Mouse (Mus musculus) bone marrow macrophage, adult 2 months (primary cell): ENCODE data around the gene Asf1b. TPM values are rescaled to one million over a fixed set of nuclear protein-coding genes. Genes with fewer than 3 reads are reported as not detected.

ENCODE experiments used
- H3K27ac ChIP-seq: 2 replicates; pipeline ENCODE4 v1.5.1; 2012; ENCODE audit warnings: low read depth, low read length; ENCODE audit not compliant: insufficient read depth
- H3K4me1 ChIP-seq: 2 replicates; pipeline ENCODE4 v1.6.1; 2012; ENCODE audit warnings: low read length; ENCODE audit not compliant: control insufficient read depth, insufficient read depth
- H3K4me3 ChIP-seq: 2 replicates; pipeline ENCODE4 v1.5.1; 2012; ENCODE audit warnings: mild to moderate bottlenecking, low read length, moderate library complexity; ENCODE audit not compliant: insufficient read depth
- CTCF ChIP-seq: IDR thresholded peaks from 2 replicates; pipeline ENCODE4 v1.5.1; 2012; ENCODE audit warnings: low read depth, mild to moderate bottlenecking, low read length, moderate library complexity
- POLR2A ChIP-seq: IDR thresholded peaks from 2 replicates; pipeline ENCODE4 v1.6.1; 2012; ENCODE audit warnings: mild to moderate bottlenecking, low read depth, low read length, borderline replicate concordance
- polyA plus RNA-seq: library from polyadenylated mRNA; stranded (reverse); fragments of >200 nt; gene quantifications from 2 replicates; pipeline ENCODE4 v1.2.4, GENCODE M21; 2012; ENCODE audit not compliant: missing spikeins, insufficient read depth, insufficient read length

Asf1b gene
- polyA plus RNA-seq, 1 experiment = 42.9 TPM

DNA sequence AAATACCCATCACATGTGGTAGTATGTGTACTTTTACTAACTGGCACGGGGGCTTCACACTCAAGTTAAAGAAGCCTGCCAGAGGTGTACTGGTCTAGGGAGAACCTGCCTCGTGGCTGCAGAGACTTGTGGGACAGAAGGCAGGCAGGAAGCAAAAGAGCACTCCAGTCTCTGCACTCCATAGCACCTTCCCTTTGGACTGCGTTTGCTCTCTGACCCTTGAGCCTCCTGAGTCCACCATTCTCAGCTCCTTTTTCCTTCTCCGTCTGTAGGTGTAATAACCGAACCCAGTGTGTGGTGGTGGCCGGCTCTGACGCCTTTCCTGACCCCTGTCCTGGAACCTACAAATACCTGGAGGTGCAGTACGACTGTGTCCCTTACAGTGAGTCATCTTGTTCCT, 32.6 kb upstream of the Asf1b start:
- Histone ChIP-seq H3K4me1 (no peaks in the 10 kb centered on the region), H3K4me3 (no peak overlapping the region), H3K27ac (no peak overlapping the region)
- TF ChIP-seq CTCF (no peak), POLR2A (no peak)

DNA sequence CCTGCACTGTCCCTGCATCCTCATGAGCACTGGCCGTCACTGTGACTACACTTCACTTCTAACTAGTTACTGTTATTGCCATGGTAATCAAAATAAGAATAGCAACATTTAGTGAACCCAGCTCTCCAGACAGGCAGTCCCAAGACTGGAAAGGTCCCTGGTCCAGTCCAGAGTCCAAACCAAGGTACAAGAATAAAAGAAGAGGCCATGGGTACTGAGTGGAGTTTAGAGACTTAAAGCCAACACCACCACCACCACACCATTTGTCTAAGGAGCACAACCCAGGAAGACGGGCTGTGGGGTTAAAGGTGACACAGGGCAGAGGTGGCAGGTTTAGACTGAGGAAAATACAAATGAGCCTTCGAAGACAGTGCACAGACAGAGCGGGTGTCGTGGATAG, 30.7 kb upstream of the Asf1b start:
- H3K4me1 ChIP-seq = no peaks in the 10 kb centered on the region
- TF ChIP-seq POLR2A (no peak), CTCF (no peak)
- H3K4me3 ChIP-seq = no peak overlapping the region
- no peak overlapping the region for H3K27ac ChIP-seq

DNA sequence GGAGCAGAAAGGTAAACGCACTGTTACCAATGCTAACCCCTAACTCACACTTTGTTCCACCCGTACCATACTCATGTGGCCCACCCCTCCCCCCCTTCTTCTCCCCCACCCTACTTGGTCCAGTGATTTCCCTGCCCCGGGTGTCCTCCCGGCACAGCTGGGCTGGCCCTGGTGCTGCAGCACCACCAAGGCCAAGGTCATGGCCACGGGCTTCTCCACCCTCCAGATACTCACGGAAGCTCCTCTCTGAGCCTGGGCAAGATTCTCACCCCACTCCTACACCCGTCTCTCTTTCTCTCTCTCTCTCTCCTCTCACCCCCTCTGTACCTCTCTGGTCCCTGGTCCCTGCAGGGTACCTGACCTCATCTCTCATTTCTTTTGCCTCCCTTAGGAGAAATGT, 29.0 kb upstream of the Asf1b start:
- no peak overlapping the region for H3K27ac ChIP-seq

DNA sequence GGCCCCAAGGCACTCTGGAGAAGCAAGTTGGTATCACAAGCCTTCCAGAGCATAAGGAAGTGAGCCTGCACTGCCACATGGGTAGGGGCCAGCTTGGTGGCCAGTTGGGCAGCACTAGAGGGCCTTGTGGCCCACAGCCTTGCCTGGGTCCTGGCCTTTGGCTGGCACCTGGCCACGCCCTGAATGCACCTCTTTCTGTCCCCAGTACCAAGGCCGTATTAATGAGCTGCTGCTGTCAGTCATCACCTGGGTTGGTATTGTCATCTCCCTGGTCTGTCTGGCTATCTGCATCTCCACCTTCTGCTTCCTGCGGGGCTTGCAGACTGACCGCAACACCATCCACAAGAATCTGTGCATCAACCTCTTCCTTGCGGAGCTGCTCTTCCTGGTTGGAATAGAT, 21.1 kb upstream of the Asf1b start:
- H3K27ac ChIP-seq = no peak overlapping the region
- TF ChIP-seq CTCF = no peak
- no peak overlapping the region for H3K4me3 ChIP-seq
- H3K4me1 ChIP-seq = no peaks in the 10 kb centered on the region

More for the DNA sequence above, 29.0 kb upstream of the Asf1b start:
- no peak for TF ChIP-seq POLR2A
- TF ChIP-seq CTCF = no peak
- Histone ChIP-seq H3K4me1 (no peaks in the 10 kb centered on the region), H3K4me3 (no peak overlapping the region)

DNA sequence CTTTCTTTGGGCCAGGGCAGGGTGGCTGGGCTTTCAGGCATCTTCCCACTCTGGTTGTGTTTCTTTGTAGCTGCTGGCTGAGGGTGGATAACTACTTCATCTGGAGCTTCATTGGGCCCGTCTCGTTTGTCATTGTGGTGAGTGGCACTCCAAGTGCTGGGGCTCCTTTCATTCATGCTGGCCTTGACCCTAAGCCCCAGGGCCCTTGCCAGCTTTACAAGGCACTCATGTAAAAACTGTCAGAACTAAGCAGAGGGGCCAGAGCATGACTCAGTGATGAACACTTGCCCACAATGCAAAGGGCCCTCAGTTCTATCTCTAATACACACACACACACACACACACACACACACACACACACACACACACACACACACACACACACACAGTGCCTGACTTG, 20.3 kb upstream of the Asf1b start:
- H3K27ac ChIP-seq = no peak overlapping the region
- H3K4me1 ChIP-seq = no peaks in the 10 kb centered on the region
- TF ChIP-seq CTCF (no peak), POLR2A (no peak)
- no peak overlapping the region for H3K4me3 ChIP-seq

DNA sequence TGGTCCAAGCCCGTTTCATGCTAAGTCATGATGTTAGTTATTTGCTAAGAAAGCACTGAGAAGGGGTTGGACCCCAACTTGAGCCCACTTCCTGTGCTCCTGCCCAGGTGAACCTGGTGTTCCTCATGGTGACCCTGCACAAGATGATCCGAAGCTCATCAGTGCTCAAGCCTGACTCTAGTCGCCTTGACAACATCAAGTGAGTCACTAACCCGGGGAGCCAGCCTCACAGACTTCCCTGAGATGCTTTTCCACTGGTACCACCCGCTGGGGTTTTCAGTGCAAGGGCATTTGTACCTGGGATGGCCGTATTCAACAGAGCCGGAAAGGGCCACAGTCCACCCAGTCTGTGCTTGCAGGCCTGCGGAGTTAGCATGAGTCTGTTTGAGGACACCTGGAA, 19.9 kb upstream of the Asf1b start:
- Histone ChIP-seq H3K4me1 (no peaks in the 10 kb centered on the region), H3K27ac (no peak overlapping the region), H3K4me3 (no peak overlapping the region)
- TF ChIP-seq POLR2A = no peak
- no peak for TF ChIP-seq CTCF

DNA sequence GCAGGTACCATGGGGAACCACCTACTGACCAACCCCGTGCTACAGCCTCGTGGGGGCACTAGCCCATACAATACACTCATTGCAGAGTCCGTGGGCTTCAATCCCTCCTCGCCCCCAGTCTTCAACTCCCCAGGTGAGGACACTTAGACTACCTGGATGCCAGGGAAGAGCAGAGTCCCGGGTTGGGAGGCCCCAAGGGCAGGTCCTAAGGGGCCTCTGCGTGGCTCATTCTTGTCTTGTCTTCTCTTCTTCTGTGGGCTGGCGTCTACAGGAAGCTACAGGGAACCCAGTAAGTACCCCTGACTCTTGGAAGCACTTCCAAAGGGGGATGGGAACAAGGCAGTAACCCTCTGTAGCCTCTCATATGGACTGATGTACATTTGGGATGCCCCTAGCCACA, 17.7 kb upstream of the Asf1b start:
- Histone ChIP-seq H3K4me3 (no peak overlapping the region), H3K4me1 (no peaks in the 10 kb centered on the region), H3K27ac (no peak overlapping the region)
- TF ChIP-seq POLR2A = no peak

DNA sequence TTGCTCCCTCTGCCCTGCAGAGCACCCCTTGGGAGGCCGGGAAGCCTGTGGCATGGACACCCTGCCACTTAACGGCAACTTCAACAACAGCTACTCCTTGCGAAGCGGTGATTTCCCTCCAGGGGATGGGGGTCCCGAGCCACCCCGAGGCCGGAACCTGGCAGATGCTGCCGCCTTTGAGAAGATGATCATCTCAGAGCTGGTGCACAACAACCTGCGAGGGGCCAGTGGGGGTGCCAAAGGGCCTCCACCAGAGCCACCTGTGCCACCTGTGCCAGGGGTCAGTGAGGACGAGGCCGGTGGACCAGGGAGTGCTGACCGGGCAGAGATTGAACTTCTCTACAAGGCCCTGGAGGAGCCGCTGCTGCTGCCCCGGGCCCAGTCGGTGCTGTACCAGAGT, 17.0 kb upstream of the Asf1b start:
- no peaks in the 10 kb centered on the region for H3K4me1 ChIP-seq
- no peak for TF ChIP-seq POLR2A
- no peak for TF ChIP-seq CTCF
- no peak overlapping the region for H3K27ac ChIP-seq
- H3K4me3 ChIP-seq = no peak overlapping the region

DNA sequence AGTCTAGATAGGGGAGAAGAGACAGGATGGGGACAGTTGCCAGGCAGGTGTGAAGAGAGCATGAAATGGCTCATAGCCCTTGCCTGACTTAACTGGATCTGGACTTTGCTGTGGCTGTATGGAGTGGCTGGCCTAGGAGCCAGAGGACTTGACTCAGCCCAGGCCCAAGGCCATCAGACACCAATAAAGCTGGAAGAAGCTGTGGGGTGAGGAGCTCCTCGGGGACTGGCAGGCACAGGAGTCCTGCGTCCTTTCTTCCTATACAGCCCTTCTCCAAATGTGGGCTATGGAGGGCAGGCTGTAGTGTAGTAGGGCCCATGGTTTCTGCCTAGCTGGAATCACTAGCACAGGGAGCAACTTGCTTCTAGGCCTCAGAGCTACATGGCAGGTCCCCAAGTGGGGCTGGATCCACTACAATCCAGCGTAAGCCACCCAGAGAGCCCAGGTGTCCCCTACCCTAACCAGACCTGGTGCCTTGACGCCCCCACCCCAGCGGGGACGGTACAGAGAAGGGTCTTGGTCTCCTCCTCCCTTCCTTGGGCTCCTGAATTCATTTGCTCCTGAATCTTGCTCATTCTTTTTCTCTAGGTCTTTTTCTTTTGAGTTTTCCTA, 14.1 kb upstream of the Asf1b start:
- no peak for TF ChIP-seq CTCF
- TF ChIP-seq POLR2A = no peak
- H3K4me1 ChIP-seq = no peaks in the 10 kb centered on the region
- H3K4me3 ChIP-seq = no peak overlapping the region
- H3K27ac ChIP-seq = no peak overlapping the region

DNA sequence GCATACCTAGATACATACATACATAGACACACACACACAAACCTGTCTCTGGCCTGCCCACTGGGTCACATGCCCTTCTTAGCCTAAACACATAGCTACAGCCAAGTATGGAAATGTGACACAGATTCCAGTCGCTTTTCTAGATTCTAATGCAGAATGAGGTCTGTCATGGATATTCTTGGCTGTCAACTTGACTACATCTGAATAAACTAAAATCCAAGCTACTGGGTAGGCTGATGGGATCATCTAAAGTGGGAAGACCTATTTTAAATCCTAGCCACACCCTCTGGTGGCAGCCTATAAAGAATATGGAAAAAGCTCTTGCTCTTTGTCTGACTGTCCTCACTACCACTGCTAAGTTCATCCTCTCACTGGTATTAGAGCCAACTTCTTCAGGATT, 12.9 kb upstream of the Asf1b start:
- TF ChIP-seq CTCF = no peak
- TF ChIP-seq POLR2A = no peak
- Histone ChIP-seq H3K4me1 (no peaks in the 10 kb centered on the region), H3K4me3 (no peak overlapping the region), H3K27ac (no peak overlapping the region)

DNA sequence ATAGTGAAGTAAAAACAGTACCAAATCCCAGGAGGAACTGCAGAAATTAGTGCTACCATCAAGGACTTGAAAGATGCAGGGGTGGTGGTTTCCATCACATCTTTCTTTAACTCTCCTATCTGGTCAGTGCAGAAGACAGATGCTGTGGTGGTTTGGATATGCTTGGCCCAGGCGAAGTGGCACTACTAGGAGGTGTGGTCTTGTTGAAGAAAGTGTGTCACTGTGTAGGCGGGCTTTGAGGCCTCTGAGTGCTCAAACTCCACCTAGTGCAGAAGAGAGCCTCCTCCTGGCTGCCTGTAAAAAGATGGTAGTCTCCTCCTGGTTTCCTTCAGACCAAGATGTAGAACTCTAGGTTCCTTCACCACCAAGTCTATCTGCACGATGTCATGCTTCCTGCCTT, 9.8 kb upstream of the Asf1b start:
- Histone ChIP-seq H3K4me3 (no peak overlapping the region), H3K4me1 (no peaks in the 10 kb centered on the region), H3K27ac (no peak overlapping the region)
- no peak for TF ChIP-seq CTCF
- TF ChIP-seq POLR2A = no peak
